Mouse (Mus musculus) brain, embryonic 14.5 days (tissue): Measurements from ENCODE around the gene Steap3.

Experiments used
- CTCF ChIP-seq: fragments of 200-500 bp; IDR thresholded peaks from 2 replicates; pipeline ENCODE4 v1.5.1; 2012; ENCODE audit warnings: inconsistent platforms, mild to moderate bottlenecking, moderate library complexity, borderline replicate concordance; ENCODE audit not compliant: insufficient read depth, insufficient read length; ENCODE audit errors: extremely low read depth
- POLR2A ChIP-seq: fragments of 200-500 bp; IDR thresholded peaks from 2 replicates; pipeline ENCODE4 v1.6.1; 2012; ENCODE audit warnings: mild to moderate bottlenecking, inconsistent platforms, borderline replicate concordance; ENCODE audit not compliant: poor library complexity, insufficient read depth, insufficient read length, severe bottlenecking; ENCODE audit errors: extremely low read depth

DNA sequence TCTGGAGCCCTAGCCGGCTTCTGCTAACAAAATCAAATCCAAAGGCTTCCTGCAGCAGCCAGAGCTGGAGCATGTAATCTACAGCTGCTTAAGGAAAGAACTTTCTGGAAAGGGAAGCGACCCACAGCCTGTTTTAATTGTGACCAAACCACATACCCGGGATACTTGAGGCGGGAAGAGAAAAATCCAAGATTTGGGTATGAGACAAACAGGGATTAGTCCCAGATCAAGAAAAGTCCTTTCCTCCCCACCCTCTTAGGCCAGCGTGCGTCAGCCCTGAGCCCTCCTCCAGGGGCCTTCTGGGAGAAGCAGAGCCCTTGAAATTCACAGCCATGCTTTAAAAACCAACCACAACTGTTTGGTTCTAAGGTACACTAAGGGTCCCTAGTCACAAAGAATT is 40.3 kb downstream of the Steap3 start:
- TF ChIP-seq CTCF = no peak
- TF ChIP-seq POLR2A = no peak
